Mouse (Mus musculus): ENCODE measurements around the gene Rabgef1. TPM values are rescaled to one million over a fixed set of nuclear protein-coding genes. Genes with fewer than 3 reads are reported as not detected.
"Not testable (repeated sequence)": the region's sequence is repeated elsewhere in the genome, so short reads cannot be mapped to it uniquely, and the experiment has no call there.

Gene Rabgef1
- total RNA-seq, 1 experiment, result 17.0 TPM

DNA sequence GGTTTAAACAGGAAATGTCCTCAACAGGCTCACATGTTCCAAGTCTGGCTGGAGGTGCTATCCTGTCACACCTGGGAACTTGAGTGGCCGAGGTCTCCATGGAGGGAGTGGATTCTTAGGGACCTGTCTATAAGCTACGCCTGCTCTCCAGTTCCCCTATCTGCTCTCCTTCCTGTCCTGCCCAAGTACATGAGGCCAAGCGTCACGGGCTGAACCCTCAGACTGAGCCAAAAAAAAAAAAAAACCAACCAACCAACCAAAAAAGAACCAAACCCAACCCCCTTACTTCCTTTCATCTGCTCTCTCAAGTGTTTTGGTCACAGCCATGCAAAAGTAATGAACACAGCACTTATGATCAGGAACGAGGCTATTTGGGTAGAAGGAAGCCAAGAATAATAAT, 76.2 kb downstream of the Rabgef1 start:
- TF ChIP-seq HCFC1 (IDR thresholded peaks at IDR 0.05; ENCODE audit: borderline replicate concordance, insufficient read depth, low read length), result no peak
- no peak for TF ChIP-seq ZC3H11A (IDR thresholded peaks at IDR 0.05; ENCODE audit: borderline replicate concordance, low read depth, low read length)
- TF ChIP-seq MAFK (IDR thresholded peaks at IDR 0.05; ENCODE audit: insufficient read depth, low read depth, low read length), result no peak
- TF ChIP-seq ZNF384 (IDR thresholded peaks at IDR 0.05; ENCODE audit: low read depth, low read length), result no peak
- TF ChIP-seq CHD2 (IDR thresholded peaks at IDR 0.05; ENCODE audit: low read depth, low read length), result no peak
- 0 out of 4 replicates have a peak, but pooled peaks cover 0 to 1% of the 10 kb centered on the region in 2 experiments for H3K4me1 ChIP-seq (ENCODE audit: control insufficient read depth in 2 of 2, insufficient read depth in 2 of 2, low read length in 2 of 2, poor library complexity in 1 of 2)
- no peaks in the 10 kb centered on the region for H3K9me3 ChIP-seq (ENCODE audit: control insufficient read depth, insufficient read depth, low read depth, low read length)
- peaks cover 80% of the 10 kb centered on the region for H3K36me3 ChIP-seq (ENCODE audit: control insufficient read depth, insufficient read depth, low read length, poor library complexity, severe bottlenecking)
- H3K27ac ChIP-seq (ENCODE audit: insufficient read depth, low read depth, low read length, poor library complexity, severe bottlenecking), result no peak overlapping the region
- H3K9ac ChIP-seq (ENCODE audit: insufficient read depth, low read depth, low read length, poor library complexity, severe bottlenecking), result no peak overlapping the region
- DNase-seq (ENCODE audit: low read depth, low spot score), result no peak
- in situ Hi-C loops (cut with MboI; ENCODE audit: low sequenced_read_pairs in 2 of 2, unreplicated experiment in 2 of 2), result no loop called here
- H3K4me3 ChIP-seq (ENCODE audit: insufficient read depth in 1 of 2, low read depth in 1 of 2, low read length in 2 of 2, poor library complexity in 1 of 2, severe bottlenecking in 1 of 2), result no peak overlapping the region

DNA sequence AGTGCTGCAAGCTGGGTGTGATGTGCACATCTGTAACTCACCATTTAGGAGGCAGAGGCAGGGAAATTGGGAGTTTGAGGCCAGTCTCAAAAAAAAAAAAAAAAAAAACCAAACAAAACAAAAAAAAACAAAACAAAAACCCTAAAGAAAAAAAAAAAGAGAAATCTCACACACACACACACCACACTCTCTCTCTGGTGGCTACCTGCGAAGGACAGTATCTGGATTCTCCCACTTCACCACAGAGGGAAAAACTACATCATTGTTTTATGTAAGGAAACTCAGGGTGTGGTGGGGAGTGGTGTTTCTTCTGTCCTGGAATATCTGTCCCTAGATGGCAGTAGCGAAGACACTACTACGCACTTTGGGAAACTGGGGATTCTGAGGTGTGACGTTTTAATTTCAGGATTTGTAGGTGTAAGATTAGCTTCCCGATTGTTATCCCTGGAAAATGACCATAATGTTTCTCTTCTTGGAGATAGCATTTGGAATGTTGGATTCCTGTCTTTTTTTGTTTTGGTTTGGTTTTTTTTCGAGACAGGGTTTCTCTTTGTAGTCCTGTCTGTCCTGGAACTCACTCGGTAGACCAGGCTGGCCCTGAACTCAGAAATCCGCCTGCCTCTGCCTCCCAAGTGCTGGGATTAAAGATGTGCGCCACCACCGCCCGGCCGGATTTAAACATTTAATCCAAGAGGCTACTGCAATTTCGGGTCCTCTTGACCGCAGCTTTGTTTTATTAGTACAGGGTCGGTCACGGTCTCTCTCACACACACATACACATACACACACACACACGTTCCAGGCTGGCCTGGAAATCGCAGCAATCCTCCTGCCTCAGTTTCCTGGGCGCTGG, 82.8 kb downstream of the Rabgef1 start:
- TF ChIP-seq CHD2 (IDR thresholded peaks at IDR 0.05; ENCODE audit: low read depth, low read length), result no peak
- no peak for TF ChIP-seq HCFC1 (IDR thresholded peaks at IDR 0.05; ENCODE audit: borderline replicate concordance, insufficient read depth, low read length)
- peak; percentile 91 for TF ChIP-seq ZNF384 (IDR thresholded peaks at IDR 0.05; ENCODE audit: low read depth, low read length)
- TF ChIP-seq ZC3H11A (IDR thresholded peaks at IDR 0.05; ENCODE audit: borderline replicate concordance, low read depth, low read length), result no peak
- no peak for TF ChIP-seq MAFK (IDR thresholded peaks at IDR 0.05; ENCODE audit: insufficient read depth, low read depth, low read length)
- Histone ChIP-seq H3K9me3 (ENCODE audit: control insufficient read depth, insufficient read depth, low read depth, low read length) (no peaks in the 10 kb centered on the region), H3K4me3 (ENCODE audit: insufficient read depth in 1 of 2, low read depth in 1 of 2, low read length in 2 of 2, poor library complexity in 1 of 2, severe bottlenecking in 1 of 2) (peak overlapping the region; percentile 94 to 99), H3K27ac (ENCODE audit: insufficient read depth, low read depth, low read length, poor library complexity, severe bottlenecking) (peak overlapping the region; percentile 88), H3K36me3 (ENCODE audit: control insufficient read depth, insufficient read depth, low read length, poor library complexity, severe bottlenecking) (peaks cover 40% of the 10 kb centered on the region), H3K4me1 (ENCODE audit: control insufficient read depth in 2 of 2, insufficient read depth in 2 of 2, low read length in 2 of 2, poor library complexity in 1 of 2) (peaks cover 0 to 3% of the 10 kb centered on the region in 2 experiments; a peak in 1 of 4 replicates), H3K9ac (ENCODE audit: insufficient read depth, low read depth, low read length, poor library complexity, severe bottlenecking) (peak overlapping the region; percentile 99)
- in situ Hi-C loops (cut with MboI; ENCODE audit: low sequenced_read_pairs in 2 of 2, unreplicated experiment in 2 of 2), result no loop called here
- DNase-seq (ENCODE audit: low read depth, low spot score), result peak; percentile 57

DNA sequence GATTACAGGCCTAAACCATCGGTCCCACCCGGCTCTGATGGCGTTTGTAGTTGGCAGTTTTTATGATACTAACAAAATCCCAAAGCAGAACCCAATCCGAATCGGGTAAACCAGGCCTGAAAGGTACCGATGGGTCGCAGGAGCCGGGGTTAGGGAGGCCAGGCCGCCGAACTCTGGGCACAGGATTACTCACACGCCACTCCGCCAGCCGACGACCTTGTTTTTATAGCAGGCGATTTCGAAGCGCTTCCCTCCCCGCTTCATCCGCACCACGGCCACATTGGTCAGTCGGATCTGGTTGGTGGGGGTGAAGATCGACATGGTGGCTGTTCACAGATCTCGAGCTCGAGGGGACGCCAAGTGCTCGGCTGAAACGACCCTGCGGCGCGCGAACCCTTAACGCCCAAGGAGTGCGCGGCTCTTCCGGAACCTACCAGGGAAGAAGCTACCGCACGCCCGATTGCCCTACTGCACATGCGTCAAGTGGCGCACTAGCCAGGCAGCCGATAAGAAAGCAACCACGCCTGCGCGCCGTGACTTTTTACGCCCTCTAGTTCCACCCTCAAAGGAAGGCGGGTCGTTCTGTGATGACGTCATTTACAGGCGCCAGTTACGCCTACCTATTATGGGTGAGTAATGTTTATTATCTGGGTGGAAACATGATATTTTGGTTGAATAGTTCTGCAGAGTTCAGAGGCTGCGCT, 83.6 kb downstream of the Rabgef1 start, which contains the start of the genes Sbds and Tyw1:
Gene Sbds (minus strand): TSS at position 514 of the 704 bp plus-strand sequence.
Gene Tyw1 (plus strand): TSS at position 603 of the 704 bp plus-strand sequence.
- Histone ChIP-seq H3K27ac (ENCODE audit: insufficient read depth, low read depth, low read length, poor library complexity, severe bottlenecking) (peak within 1 kb of the TSS; percentile 88), H3K4me3 (ENCODE audit: insufficient read depth in 1 of 2, low read depth in 1 of 2, low read length in 2 of 2, poor library complexity in 1 of 2, severe bottlenecking in 1 of 2) (peak within 1 kb of the TSS; percentile 94 to 99), H3K4me1 (ENCODE audit: control insufficient read depth in 2 of 2, insufficient read depth in 2 of 2, low read length in 2 of 2, poor library complexity in 1 of 2) (peaks cover 0 to 3% of the 10 kb centered on the region in 2 experiments; a peak in 1 of 4 replicates), H3K36me3 (ENCODE audit: control insufficient read depth, insufficient read depth, low read length, poor library complexity, severe bottlenecking) (peaks cover 34% of the 10 kb centered on the region), H3K9me3 (ENCODE audit: control insufficient read depth, insufficient read depth, low read depth, low read length) (no peaks in the 10 kb centered on the region), H3K9ac (ENCODE audit: insufficient read depth, low read depth, low read length, poor library complexity, severe bottlenecking) (peak within 1 kb of the TSS; percentile 99)
- 0 out of 2 replicates have a peak, but pooled peaks have one; percentile 17 for TF ChIP-seq ZNF384 (IDR thresholded peaks at IDR 0.05; ENCODE audit: low read depth, low read length)
- TF ChIP-seq MAFK (IDR thresholded peaks at IDR 0.05; ENCODE audit: insufficient read depth, low read depth, low read length), result no peak
- in situ Hi-C loops (cut with MboI; ENCODE audit: low sequenced_read_pairs in 2 of 2, unreplicated experiment in 2 of 2), result no loop called here
- peak; percentile 99 for DNase-seq (ENCODE audit: low read depth, low spot score)

- in situ Hi-C loops (cut with MboI; ENCODE audit: low sequenced_read_pairs in 2 of 2, unreplicated experiment in 2 of 2); H3K4me1 ChIP-seq (ENCODE audit: control insufficient read depth in 2 of 2, insufficient read depth in 2 of 2, low read length in 2 of 2, poor library complexity in 1 of 2); H3K9me3 ChIP-seq (ENCODE audit: control insufficient read depth, insufficient read depth, low read depth, low read length); DNase-seq (ENCODE audit: low read depth, low spot score); H3K27ac ChIP-seq (ENCODE audit: insufficient read depth, low read depth, low read length, poor library complexity, severe bottlenecking): not testable (repeated sequence)
- Histone ChIP-seq H3K4me3 (ENCODE audit: insufficient read depth in 1 of 2, low read depth in 1 of 2, low read length in 2 of 2, poor library complexity in 1 of 2, severe bottlenecking in 1 of 2) (peak overlapping the region; percentile 69 to 99), H3K9ac (ENCODE audit: insufficient read depth, low read depth, low read length, poor library complexity, severe bottlenecking) (peak overlapping the region; percentile 71; the same call in 1 of the 2 replicates), H3K36me3 (ENCODE audit: control insufficient read depth, insufficient read depth, low read length, poor library complexity, severe bottlenecking) (peaks cover 28% of the 10 kb centered on the region)
These were observed 84.4 kb downstream of the Rabgef1 start for GRCm38 (mm10) chr5:130255799-130256525.
